Mouse (Mus musculus) CH12.LX (cell line): ENCODE data around the gene Hmga2.

ENCODE experiments used
- ETS1 ChIP-seq: conservative IDR thresholded peaks from 2 replicates; pipeline ENCODE4 v1.6.1; 2012; ENCODE audit warnings: low read depth, mild to moderate bottlenecking, inconsistent platforms, low read length, improper control_type of control experiment, moderate library complexity
- JUND ChIP-seq: conservative IDR thresholded peaks from 2 replicates; pipeline ENCODE4 v1.6.1; 2011; ENCODE audit warnings: low read depth, low read length, improper control_type of control experiment
- POLR2A ChIP-seq: IDR thresholded peaks from 2 replicates; pipeline ENCODE4 v1.6.1; 2011; ENCODE audit warnings: low read depth, mild to moderate bottlenecking, improper control_type of control experiment, low read length
- RCOR1 ChIP-seq: conservative IDR thresholded peaks from 2 replicates; pipeline ENCODE4 v1.6.1; 2012; ENCODE audit warnings: low read depth, mild to moderate bottlenecking, inconsistent platforms, low read length, improper control_type of control experiment

- TF ChIP-seq RCOR1, result no peak
- no peak for TF ChIP-seq POLR2A
- TF ChIP-seq JUND, result no peak
- no peak for TF ChIP-seq ETS1
These were observed 152.6 kb downstream of the Hmga2 start for GRCm38 (mm10) chr10:120323584-120324203.
